ENCODE assay signal across 10 mouse cellular contexts in the genomic region with DNA sequence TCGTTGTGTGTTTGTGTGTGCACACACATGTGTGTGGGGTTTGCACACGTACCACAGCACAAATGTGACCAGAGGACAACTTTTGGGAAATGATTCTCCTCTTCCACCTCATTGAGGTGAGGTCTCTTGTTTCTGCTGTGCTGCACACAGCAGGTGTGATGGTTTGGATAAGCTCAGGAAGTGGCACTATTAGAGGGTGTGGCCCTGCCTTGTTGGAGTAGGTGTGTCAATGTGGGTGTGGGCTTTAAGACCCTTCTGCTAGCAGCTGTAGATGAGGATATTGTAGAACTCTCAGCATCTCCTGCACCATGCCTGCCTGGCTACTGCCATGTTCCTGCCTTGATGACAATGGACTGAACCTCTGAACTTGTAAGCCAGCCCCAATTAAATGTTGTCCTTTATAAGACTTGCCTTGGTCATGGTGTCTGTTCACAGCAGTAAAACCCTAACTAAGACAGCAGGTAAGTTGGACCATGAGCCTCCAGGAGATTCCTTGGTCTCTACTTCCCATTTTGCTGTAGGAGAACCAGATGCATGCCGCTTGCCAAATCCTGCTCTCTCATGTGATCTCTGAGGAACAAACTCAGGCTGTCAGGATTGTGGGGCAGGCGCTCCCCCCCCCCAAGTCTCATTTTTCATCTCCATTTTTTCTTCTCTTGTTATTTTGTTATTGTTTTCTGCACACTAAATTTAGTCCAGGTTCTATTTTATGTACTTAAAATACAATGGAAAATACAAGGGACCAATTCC. TPM values are rescaled to one million over a fixed set of nuclear protein-coding genes. Genes with fewer than 3 reads are reported as not detected.
DNase-seq lines count a peak whose midpoint lies in the region; ATAC-seq lines count a peak whose summit lies in the region.
"Had no signal": no experiment of that assay in that cellular context is flagged by ENCODE, and none has a peak within 500 bp of the region (broad histone marks: within the 10 kb centered on the region; RNA-seq: fewer than 3 reads in every experiment).

No protein-coding gene starts in this region.

- 0 out of 2 replicates have a peak, but pooled peaks have one; percentile 7 for ATAC-seq in kidney, embryonic 15.5 days (replicated peaks; ENCODE audit: low FRiP score)
- ATAC-seq in embryonic facial prominence, embryonic 13.5 days (ENCODE audit: insufficient number of reproducible peaks, insufficient read depth, low FRiP score, low TSS enrichment, low read depth), result peak; percentile 18; the same call in 1 of the 2 replicates
- 0 out of 2 replicates have a peak, but pooled peaks have one; percentile 9 for ATAC-seq in midbrain, embryonic 16.5 days

- H3K4me3 ChIP-seq in kidney, embryonic 15.5 days (replicated peaks), result no peak overlapping the region
- H3K4me3 ChIP-seq in embryonic facial prominence, embryonic 13.5 days, result no peak overlapping the region
- no peak overlapping the region for H3K4me3 ChIP-seq in midbrain, embryonic 16.5 days (ENCODE audit: low read depth, low read length)
- H3K4me3 ChIP-seq: erythroblast, embryonic 14.5 days had no signal

- no peak overlapping the region for H3K27ac ChIP-seq in kidney, embryonic 15.5 days
- no peak overlapping the region for H3K27ac ChIP-seq in embryonic facial prominence, embryonic 13.5 days
- H3K27ac ChIP-seq in midbrain, embryonic 16.5 days (ENCODE audit: low read length), result no peak overlapping the region

- DNase-seq in kidney, adult 9 months, result no peak
- DNase-seq in induced T-regulatory cell, adult 2 months (ENCODE audit: low read depth), result peak; percentile 3
- DNase-seq in B cell, adult 2 months, result no peak
- no peak for DNase-seq in gastrocnemius, postnatal 36 days

- H3K36me3 ChIP-seq in kidney, embryonic 15.5 days, result no peaks in the 10 kb centered on the region
- H3K36me3 ChIP-seq in embryonic facial prominence, embryonic 13.5 days, result no peaks in the 10 kb centered on the region
- no peaks in the 10 kb centered on the region for H3K36me3 ChIP-seq in midbrain, embryonic 16.5 days (ENCODE audit: control insufficient read depth, insufficient read depth, low read length)

- no peak overlapping the region for H3K9ac ChIP-seq in kidney, embryonic 15.5 days
- H3K9ac ChIP-seq in embryonic facial prominence, embryonic 13.5 days, result no peak overlapping the region
- H3K9ac ChIP-seq in midbrain, embryonic 16.5 days (ENCODE audit: low read depth, low read length), result no peak overlapping the region

- intact Hi-C loops in gastrocnemius, postnatal 36 days (cut with DNase I), result no loop called here

- H3K9me3 ChIP-seq in kidney, embryonic 15.5 days (replicated peaks), result peaks cover 45% of the 10 kb centered on the region
- H3K9me3 ChIP-seq in embryonic facial prominence, embryonic 13.5 days, result peaks cover 53% of the 10 kb centered on the region
- peaks cover 63% of the 10 kb centered on the region for H3K9me3 ChIP-seq in midbrain, embryonic 16.5 days (replicated peaks; ENCODE audit: control insufficient read depth, low read length, poor library complexity, severe bottlenecking)

- H3K4me2 ChIP-seq in kidney, embryonic 15.5 days, result no peak overlapping the region
- H3K4me2 ChIP-seq in embryonic facial prominence, embryonic 13.5 days, result no peak overlapping the region
- no peak overlapping the region for H3K4me2 ChIP-seq in midbrain, embryonic 16.5 days (ENCODE audit: low read length)

- H3K27me3 ChIP-seq in kidney, embryonic 15.5 days, result no peaks in the 10 kb centered on the region
- H3K27me3 ChIP-seq in embryonic facial prominence, embryonic 13.5 days, result no peaks in the 10 kb centered on the region
- no peaks in the 10 kb centered on the region for H3K27me3 ChIP-seq in midbrain, embryonic 16.5 days (ENCODE audit: control insufficient read depth, insufficient read depth, low read depth, low read length)

- 73% methylated on average over 4 of the region's 4 CpGs for WGBS in kidney, embryonic 15.5 days
- WGBS in embryonic facial prominence, embryonic 13.5 days, result 74% methylated on average over 4 of the region's 4 CpGs
- 72% methylated on average over 4 of the region's 4 CpGs for WGBS in midbrain, embryonic 16.5 days

- no peaks in the 10 kb centered on the region for H3K4me1 ChIP-seq in kidney, embryonic 15.5 days
- H3K4me1 ChIP-seq in embryonic facial prominence, embryonic 13.5 days, result no peaks in the 10 kb centered on the region
- no peaks in the 10 kb centered on the region for H3K4me1 ChIP-seq in midbrain, embryonic 16.5 days (ENCODE audit: control insufficient read depth, insufficient read depth, low read length)

RNA-seq across cellular contexts. Expression of a gene that starts 18.9 kb away (rescaled TPM):
- polyA plus RNA-seq in kidney, embryonic 15.5 days (2015; fragmentation: Nextera tagmentation; extraction: Ambion mirVana), result not detected in 2 replicates
- not detected in 2 replicates for polyA plus RNA-seq in embryonic facial prominence, embryonic 13.5 days (2015; fragmentation: Nextera tagmentation; extraction: Ambion mirVana)
- polyA plus RNA-seq in midbrain, embryonic 16.5 days (2015; fragmentation: Nextera tagmentation; extraction: Ambion mirVana), result 0.11 and 0.17 TPM in 2 replicates
- total RNA-seq in gastrocnemius, postnatal 36 days (2021), result not detected
- polyA plus RNA-seq: erythroblast, embryonic 14.5 days; heart, embryonic 16.5 days; small intestine, adult 2 months had no signal

RNA-seq across cellular contexts. Expression of a gene that starts 18.9 kb away (rescaled TPM):
- polyA plus RNA-seq in kidney, embryonic 15.5 days (2015; fragmentation: Nextera tagmentation; extraction: Ambion mirVana), result 162 and 175 TPM in 2 replicates
- polyA plus RNA-seq in embryonic facial prominence, embryonic 13.5 days (2015; fragmentation: Nextera tagmentation; extraction: Ambion mirVana), result 198 and 204 TPM in 2 replicates
- 77.3 and 87.0 TPM in 2 replicates for polyA plus RNA-seq in midbrain, embryonic 16.5 days (2015; fragmentation: Nextera tagmentation; extraction: Ambion mirVana)
- total RNA-seq in gastrocnemius, postnatal 36 days (2021), result 1 to 10 TPM; 7.3 to 8.1 TPM
